Mouse (Mus musculus) activated CD4-positive, CD25-positive, alpha-beta regulatory T cell, adult 4 months (primary cell): ENCODE data around the gene Tmem169. TPM values are rescaled to one million over a fixed set of nuclear protein-coding genes. Genes with fewer than 3 reads are reported as not detected.

ENCODE experiments used
- ATAC-seq: one replicate; pipeline ENCODE4 v1.8.0; 2017
- polyA plus RNA-seq, 2 experiments: library from polyadenylated mRNA; unstranded; fragments of 100-300 nt; shearing (Covaris generic); gene quantifications; one replicate each; pipeline ENCODE4 v1.2.1; 2017

The Tmem169 gene
- polyA plus RNA-seq, 2 experiments from 2014 or later = 0.15 TPM; not detected in 1

- ATAC-seq = no peak
Observed at GRCm38 (mm10) chr1:72334807-72335206, 50.6 kb downstream of the Tmem169 start.

- no peak for ATAC-seq
Observed at GRCm38 (mm10) chr1:72336780-72337179, 52.6 kb downstream of the Tmem169 start.

- ATAC-seq = no peak
Observed at GRCm38 (mm10) chr1:72338341-72338740, 54.2 kb downstream of the Tmem169 start.

- no peak for ATAC-seq
Observed at GRCm38 (mm10) chr1:72347873-72348272, 63.7 kb downstream of the Tmem169 start.

Other genes with a start within 250 kb of the Tmem169 start
- gene Mreg, start 72.1 kb upstream of the Tmem169 start, polyA plus RNA-seq = under 1 TPM in 1 of 2 experiments, not detected in 1; 0.15 TPM
- gene Pecr, start 55 bp upstream of the Tmem169 start, polyA plus RNA-seq = 1 to 10 TPM; 3.8 to 4.8 TPM
- 10 to 100 TPM; 28.3 to 31.8 TPM for gene Xrcc5, start 23.1 kb downstream of the Tmem169 start, polyA plus RNA-seq